ENCODE assay signal across 8 mouse cellular contexts in genomic region chr7:19131324-19131848, GRCm38 (mm10). TPM values are rescaled to one million over a fixed set of nuclear protein-coding genes. Genes with fewer than 3 reads are reported as not detected.
A peak's percentile ranks its signal among the peaks of the same experiment; 100 is the strongest.
DNase-seq lines count a peak whose midpoint lies in the region; ATAC-seq and TF ChIP-seq lines count a peak whose summit lies in the region.

No protein-coding gene starts in this region.

- no peaks in the 10 kb centered on the region; the same call in 1 of the 2 replicates for H3K9me3 ChIP-seq in hindbrain, embryonic 10.5 days
- H3K9me3 ChIP-seq in lung, postnatal 0 days (ENCODE audit: low read length), result no peaks in the 10 kb centered on the region

- WGBS in hindbrain, embryonic 10.5 days, result under 1% methylated on average over 39 of the region's 39 CpGs
- 0% methylated on average over 39 of the region's 39 CpGs for WGBS in lung, postnatal 0 days

- peak overlapping the region; percentile 26; the same call in 1 of the 2 replicates for H3K9ac ChIP-seq in lung, postnatal 0 days (replicated peaks; ENCODE audit: low read depth)

- H3K4me3 ChIP-seq in hindbrain, embryonic 10.5 days, result peak overlapping the region; percentile 53
- peak overlapping the region; percentile 41 for H3K4me3 ChIP-seq in lung, postnatal 0 days (ENCODE audit: low read depth, low read length)

- TF ChIP-seq EP300 in lung, postnatal 0 days (IDR thresholded peaks at IDR 0.05), result peak; percentile 71

- H3K27ac ChIP-seq in hindbrain, embryonic 10.5 days, result peak overlapping the region; percentile 89
- H3K27ac ChIP-seq in lung, postnatal 0 days (ENCODE audit: low read length), result peak overlapping the region; percentile 74

- H3K36me3 ChIP-seq in hindbrain, embryonic 10.5 days, result peaks cover 52% of the 10 kb centered on the region
- peaks cover 3% of the 10 kb centered on the region; the same call in 1 of the 2 replicates for H3K36me3 ChIP-seq in lung, postnatal 0 days (ENCODE audit: insufficient read depth, low read length)

- DNase-seq in MN1 (ENCODE audit: low spot score), result peak; percentile 96
- DNase-seq in cerebellum, adult 9-10 months, result peak; percentile 99
- peak; percentile 99 for DNase-seq in hindbrain, embryonic 10.5 days (ENCODE audit: low spot score)
- peak; percentile 99 for DNase-seq in layer of hippocampus, adult 9-11 months
- peak; percentile 100 for DNase-seq in lung, postnatal 0 days (ENCODE audit: low spot score)
- peak; percentile 95 for DNase-seq in ovary, postnatal 14 days (ENCODE audit: low spot score)
- peak; percentile 95 for DNase-seq in thymus, postnatal 14 days

- peak; percentile 97 for ATAC-seq in frontal cortex, adult (ENCODE audit: low TSS enrichment)
- ATAC-seq in lung, postnatal 0 days, result peak; percentile 99

- H3K27me3 ChIP-seq in hindbrain, embryonic 10.5 days (ENCODE audit: insufficient read depth, poor library complexity, severe bottlenecking), result no peaks in the 10 kb centered on the region
- no peaks in the 10 kb centered on the region for H3K27me3 ChIP-seq in lung, postnatal 0 days (replicated peaks; ENCODE audit: insufficient read depth, low read length)

- peak overlapping the region; percentile 67 for H3K4me2 ChIP-seq in lung, postnatal 0 days (replicated peaks; ENCODE audit: low read depth, low read length)

- H3K4me1 ChIP-seq in hindbrain, embryonic 10.5 days (replicated peaks), result peaks cover 17% of the 10 kb centered on the region
- H3K4me1 ChIP-seq in lung, postnatal 0 days (ENCODE audit: insufficient read depth, low read depth, low read length), result peaks cover 5% of the 10 kb centered on the region; the same call in 1 of the 2 replicates

- TF ChIP-seq CTCF in lung, postnatal 0 days (IDR thresholded peaks at IDR 0.05), result peak; percentile 94

RNA-seq across cellular contexts. Expression of gene Fbxo46, which starts 11.7 kb away (rescaled TPM):
- 17.1 and 19.4 TPM in 2 replicates for polyA plus RNA-seq in hindbrain, embryonic 10.5 days (2016; fragmentation: Nextera tagmentation; extraction: Ambion mirVana)
- 9.9 and 10.1 TPM in 2 replicates for polyA plus RNA-seq in lung, postnatal 0 days (2015; fragmentation: Nextera tagmentation; extraction: Ambion mirVana)

RNA-seq across cellular contexts. Expression of gene Gm4969, which starts 13.2 kb away (rescaled TPM):
- 1.2 and 1.5 TPM in 2 replicates for polyA plus RNA-seq in hindbrain, embryonic 10.5 days (2016; fragmentation: Nextera tagmentation; extraction: Ambion mirVana)
- polyA plus RNA-seq in lung, postnatal 0 days (2015; fragmentation: Nextera tagmentation; extraction: Ambion mirVana), result 0.20 and 0.23 TPM in 2 replicates

RNA-seq across cellular contexts. Expression of gene Qpctl, which starts 17.7 kb away (rescaled TPM):
- polyA plus RNA-seq in hindbrain, embryonic 10.5 days (2016; fragmentation: Nextera tagmentation; extraction: Ambion mirVana), result 16.7 and 22.1 TPM in 2 replicates
- polyA plus RNA-seq in lung, postnatal 0 days (2015; fragmentation: Nextera tagmentation; extraction: Ambion mirVana), result 14.1 and 14.5 TPM in 2 replicates

RNA-seq across cellular contexts. Expression of gene Snrpd2, which starts 18.1 kb away (rescaled TPM):
- 184 TPM in 2 replicates for polyA plus RNA-seq in hindbrain, embryonic 10.5 days (2016; fragmentation: Nextera tagmentation; extraction: Ambion mirVana)
- polyA plus RNA-seq in lung, postnatal 0 days (2015; fragmentation: Nextera tagmentation; extraction: Ambion mirVana), result 63.2 and 65.2 TPM in 2 replicates

RNA-seq across cellular contexts. Expression of gene Gipr, which starts 34.5 kb away (rescaled TPM):
- polyA plus RNA-seq in hindbrain, embryonic 10.5 days (2016; fragmentation: Nextera tagmentation; extraction: Ambion mirVana), result 0.95 and 1.3 TPM in 2 replicates
- polyA plus RNA-seq in lung, postnatal 0 days (2015; fragmentation: Nextera tagmentation; extraction: Ambion mirVana), result 0.80 and 1.0 TPM in 2 replicates

Comparison
In these comparisons a context has a peak if more than half of its experiments do, and no peak if none do; other contexts are left out.
1. Peak in every context shown above with its lines: DNase-seq, ATAC-seq, H3K4me3 ChIP-seq and H3K27ac ChIP-seq.